Mouse (Mus musculus): ENCODE measurements at regions not wholly inside any gene's neighbourhood (a gene's known extent, or its start where the extent isn't known, plus 50 kb on each side); places are given as distances from the start of the nearest gene placed in this dataset.

- TF ChIP-seq CTCF (IDR thresholded peaks at IDR 0.05; ENCODE audit: insufficient read depth, low read length): no peak
- no peak for TF ChIP-seq POLR2A (IDR thresholded peaks at IDR 0.05; ENCODE audit: borderline replicate concordance, extremely low read depth, low read depth, low read length)
Observed at GRCm38 (mm10) chr3:105152158-105152541, 85.5 kb downstream of the 4930564D02Rik start.

Data from lung, adult 2 months (tissue).